8 mouse cellular contexts compared by ENCODE assay signal in genomic region chr8:126884202-126884926, GRCm38 (mm10).
DNase-seq lines count a peak whose midpoint lies in the region; ATAC-seq and TF ChIP-seq lines count a peak whose summit lies in the region.

No protein-coding gene starts in this region.

- no peak for TF ChIP-seq POLR2A in liver, adult 2 months (IDR thresholded peaks at IDR 0.05; ENCODE audit: extremely low read depth, insufficient read depth, low read length)
- no peak for TF ChIP-seq POLR2A in kidney, adult 2 months (IDR thresholded peaks at IDR 0.05; ENCODE audit: low read depth, low read length)

- no peak for ATAC-seq in liver, postnatal 0 days
- no peak for ATAC-seq in limb, embryonic 15.5 days (ENCODE audit: insufficient number of reproducible peaks, low FRiP score, low TSS enrichment, low read depth)

- 57% methylated on average over 6 of the region's 6 CpGs for WGBS in liver, adult 2 months
- WGBS in liver, postnatal 0 days (ENCODE audit: insufficient replicate concordance): 62% methylated on average over 6 of the region's 6 CpGs
- WGBS in kidney, adult 2 months: 45% methylated on average over 6 of the region's 6 CpGs
- WGBS in limb, embryonic 15.5 days: 49% methylated on average over 6 of the region's 6 CpGs

- no peaks in the 10 kb centered on the region for H3K79me2 ChIP-seq in liver, adult 2 months (ENCODE audit: control insufficient read depth, insufficient read depth, low read length)

- H3K9ac ChIP-seq in liver, adult 2 months (ENCODE audit: low read depth, low read length): no peak overlapping the region
- H3K9ac ChIP-seq in liver, postnatal 0 days (replicated peaks): no peak overlapping the region
- no peak overlapping the region for H3K9ac ChIP-seq in limb, embryonic 15.5 days

- no peak for TF ChIP-seq EP300 in liver, postnatal 0 days (IDR thresholded peaks at IDR 0.05; ENCODE audit: low read depth)

- no peaks in the 10 kb centered on the region for H3K36me3 ChIP-seq in liver, adult 2 months (ENCODE audit: control insufficient read depth, insufficient read depth, low read length)
- H3K36me3 ChIP-seq in liver, postnatal 0 days (replicated peaks; ENCODE audit: insufficient read depth, low read length): no peaks in the 10 kb centered on the region
- H3K36me3 ChIP-seq in kidney, adult 2 months (ENCODE audit: control insufficient read depth, insufficient read depth, low read length): no peaks in the 10 kb centered on the region
- H3K36me3 ChIP-seq in limb, embryonic 15.5 days: no peaks in the 10 kb centered on the region

- no peaks in the 10 kb centered on the region for H3K9me3 ChIP-seq in liver, postnatal 0 days (ENCODE audit: low read length)
- H3K9me3 ChIP-seq in limb, embryonic 15.5 days: no peaks in the 10 kb centered on the region

- no peak for TF ChIP-seq CTCF in liver, adult 2 months (IDR thresholded peaks at IDR 0.05; ENCODE audit: low read depth, low read length)
- no peak for TF ChIP-seq CTCF in liver, postnatal 0 days (IDR thresholded peaks at IDR 0.05; ENCODE audit: low read depth)
- no peak for TF ChIP-seq CTCF in kidney, adult 2 months (conservative IDR thresholded peaks at IDR 0.05; ENCODE audit: insufficient read depth, insufficient read length, low read depth, low read length)

- no peak overlapping the region for H3K4me3 ChIP-seq in liver, adult 2 months (ENCODE audit: insufficient read depth, low read depth, low read length)
- H3K4me3 ChIP-seq in liver, postnatal 0 days (ENCODE audit: low read depth, low read length): no peak overlapping the region
- H3K4me3 ChIP-seq in kidney, adult 2 months (ENCODE audit: insufficient read depth, low read depth, low read length): no peak overlapping the region
- no peak overlapping the region for H3K4me3 ChIP-seq in limb, embryonic 15.5 days

- no peaks in the 10 kb centered on the region for H3K27me3 ChIP-seq in liver, adult 2 months (ENCODE audit: control insufficient read depth, insufficient read depth, low read length)
- no peaks in the 10 kb centered on the region for H3K27me3 ChIP-seq in liver, postnatal 0 days (ENCODE audit: insufficient read depth, low read length)
- H3K27me3 ChIP-seq in kidney, adult 2 months (replicated peaks; ENCODE audit: control insufficient read depth, insufficient read depth, low read length): no peaks in the 10 kb centered on the region
- H3K27me3 ChIP-seq in limb, embryonic 15.5 days: no peaks in the 10 kb centered on the region

- peaks cover 22% of the 10 kb centered on the region for H3K4me1 ChIP-seq in liver, adult 2 months (ENCODE audit: control insufficient read depth, insufficient read depth, low read length)
- peaks cover 13% of the 10 kb centered on the region for H3K4me1 ChIP-seq in liver, postnatal 0 days (ENCODE audit: insufficient read depth)
- H3K4me1 ChIP-seq in kidney, adult 2 months (ENCODE audit: control insufficient read depth, insufficient read depth, low read length): peaks cover 19% of the 10 kb centered on the region
- peaks cover 41% of the 10 kb centered on the region for H3K4me1 ChIP-seq in limb, embryonic 15.5 days

- H3K27ac ChIP-seq in liver, adult 2 months (replicated peaks; ENCODE audit: insufficient read depth, low read depth, low read length): peak overlapping the region; percentile 32; the same call in 1 of the 2 replicates
- H3K27ac ChIP-seq in liver, postnatal 0 days (ENCODE audit: low read depth): no peak overlapping the region
- peak overlapping the region; percentile 33 for H3K27ac ChIP-seq in kidney, adult 2 months (ENCODE audit: insufficient read depth, low read depth, low read length)
- H3K27ac ChIP-seq in limb, embryonic 15.5 days: peak overlapping the region; percentile 27; the same call in 1 of the 2 replicates

- no peak overlapping the region for H3K4me2 ChIP-seq in liver, postnatal 0 days (ENCODE audit: low read depth, low read length)
- no peak overlapping the region for H3K4me2 ChIP-seq in limb, embryonic 15.5 days

- DNase-seq in liver, adult 2 months (ENCODE audit: extremely low read depth, low read depth, low spot score): peak; percentile 47
- no peak for DNase-seq in liver, postnatal 0 days
- DNase-seq in cerebellum, postnatal 36 days: peak; percentile 29 to 32
- DNase-seq in heart, adult 9 months (ENCODE audit: low spot score in 2 of 2): peak; percentile 85 to 89
- peak; percentile 78 for DNase-seq in kidney, adult 2 months
- peak; percentile 66 to 74 for DNase-seq in right cerebral cortex, postnatal 10 days (ENCODE audit: low spot score in 2 of 2)
- no peak for DNase-seq in thymus, postnatal 4 days

Comparison
In these comparisons a context has a peak if more than half of its experiments do, and no peak if none do; other contexts are left out.
1. DNase-seq: peak in liver, adult 2 months (single experiment), cerebellum, postnatal 36 days (2 of 2), heart, adult 9 months (2 of 2), kidney, adult 2 months (single experiment) and right cerebral cortex, postnatal 10 days (2 of 2); none in liver, postnatal 0 days (single experiment) and thymus, postnatal 4 days (single experiment).